ENCODE assay signal across 12 mouse cellular contexts in genomic region chr15:25847576-25848168, GRCm38 (mm10).
"Had no signal": no experiment of that assay in that cellular context is flagged by ENCODE, and none has a peak within 500 bp of the region (broad histone marks: within the 10 kb centered on the region; RNA-seq: fewer than 3 reads in every experiment).

No protein-coding gene starts in this region.

- H3K9me3 ChIP-seq: limb, embryonic 15.5 days; liver, embryonic 12.5 days; lung, embryonic 15.5 days; neural tube, embryonic 13.5 days had no signal

- H3K27me3 ChIP-seq: neural tube, embryonic 13.5 days had no signal

- DNase-seq: kidney, adult 8-10 months; lung, postnatal 14 days; thymus, postnatal 4 days had no signal

- H3K4me3 ChIP-seq: left cerebral cortex, adult 2 months; limb, embryonic 15.5 days; liver, embryonic 12.5 days; lung, embryonic 15.5 days; megakaryocyte, embryonic 14.5 days; midbrain, embryonic 13.5 days; neural tube, embryonic 13.5 days had no signal

- H3K27ac ChIP-seq: left cerebral cortex, adult 2 months; limb, embryonic 15.5 days; liver, embryonic 12.5 days; lung, embryonic 15.5 days; macrophage; midbrain, embryonic 13.5 days; neural tube, embryonic 13.5 days; stomach, postnatal 0 days had no signal

- ATAC-seq: liver, embryonic 12.5 days; midbrain, embryonic 13.5 days had no signal

- H3K9ac ChIP-seq: limb, embryonic 15.5 days; liver, embryonic 12.5 days; lung, embryonic 15.5 days; midbrain, embryonic 13.5 days; neural tube, embryonic 13.5 days had no signal

- H3K4me2 ChIP-seq: limb, embryonic 15.5 days; liver, embryonic 12.5 days; lung, embryonic 15.5 days; midbrain, embryonic 13.5 days; neural tube, embryonic 13.5 days had no signal

- H3K36me3 ChIP-seq: limb, embryonic 15.5 days; liver, embryonic 12.5 days; lung, embryonic 15.5 days; midbrain, embryonic 13.5 days; neural tube, embryonic 13.5 days had no signal
